Mouse (Mus musculus): ENCODE results near the gene Gys1.

DNA sequence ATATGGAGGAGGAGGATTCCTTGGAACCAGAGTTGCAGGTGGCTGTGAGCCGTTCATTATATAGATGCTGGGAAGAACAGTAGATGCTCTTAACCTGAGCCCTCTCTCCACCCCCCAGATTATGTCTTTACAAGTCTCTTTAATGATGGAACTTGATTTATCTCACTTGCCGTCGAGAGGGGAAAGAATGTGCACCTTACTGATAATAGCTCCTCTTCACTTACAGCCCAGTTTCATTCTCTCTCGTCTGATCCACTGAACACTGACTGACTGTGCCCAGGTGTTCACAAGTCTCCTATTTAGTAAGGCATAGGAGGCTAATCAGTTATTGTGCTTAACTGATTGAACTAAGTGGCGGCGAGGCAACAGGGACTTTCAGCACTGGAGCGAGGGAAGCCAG lies 54.9 kb downstream of the Gys1 start:
- TF ChIP-seq CTCF (IDR thresholded peaks at IDR 0.05; ENCODE audit: extremely low read depth, insufficient read depth, insufficient read length, insufficient replicate concordance), result no peak
- no peak for TF ChIP-seq POLR2A (IDR thresholded peaks at IDR 0.05; ENCODE audit: low read depth, low read length)
